Mouse (Mus musculus): ENCODE results near the gene Cmss1.

GRCm38 (mm10) chr16:57543243-57543642 is 63.4 kb downstream of the Cmss1 start:
- TF ChIP-seq CTCF (IDR thresholded peaks at IDR 0.05; ENCODE audit: control insufficient read depth, insufficient read depth, low read length) (no peak), POLR2A (IDR thresholded peaks at IDR 0.05; ENCODE audit: borderline replicate concordance, control insufficient read depth, low read depth, low read length) (no peak)

Data from bone marrow, adult 2 months (tissue).